In genomic region chr11:71891181-71891580, GRCm38 (mm10) we compare ENCODE assay signal across 28 mouse cellular contexts.
"Had no signal": no experiment of that assay in that cellular context is flagged by ENCODE, and none has a peak within 500 bp of the region (broad histone marks: within the 10 kb centered on the region; RNA-seq: fewer than 3 reads in every experiment).

No protein-coding gene starts in this region.

- H3K36me3 ChIP-seq: heart, embryonic 13.5 days; heart, embryonic 15.5 days; hindbrain, embryonic 10.5 days; hindbrain, embryonic 13.5 days; hindbrain, embryonic 15.5 days; intestine, embryonic 15.5 days; limb, embryonic 10.5 days; limb, embryonic 12.5 days; liver, embryonic 13.5 days; liver, embryonic 15.5 days had no signal

- H3K27me3 ChIP-seq: heart, embryonic 15.5 days; hindbrain, embryonic 15.5 days; intestine, embryonic 15.5 days; limb, embryonic 12.5 days; liver, embryonic 13.5 days; liver, embryonic 15.5 days had no signal

- ATAC-seq: inflammation-experienced regulatory T-cells, adult 6 months; intestine, embryonic 15.5 days; intestine, postnatal 0 days; liver, postnatal 0 days had no signal

- H3K4me2 ChIP-seq: heart, embryonic 11.5 days; heart, embryonic 13.5 days; heart, embryonic 15.5 days; hindbrain, embryonic 13.5 days; hindbrain, embryonic 15.5 days; intestine, embryonic 15.5 days; limb, embryonic 12.5 days; liver, embryonic 11.5 days; liver, embryonic 13.5 days; liver, embryonic 15.5 days had no signal

- H3K9ac ChIP-seq: heart, embryonic 13.5 days; heart, embryonic 15.5 days; hindbrain, embryonic 13.5 days; hindbrain, embryonic 15.5 days; intestine, embryonic 15.5 days; limb, embryonic 12.5 days; liver, embryonic 13.5 days; liver, embryonic 15.5 days; liver, postnatal 0 days had no signal

- H3K27ac ChIP-seq: gastrocnemius, adult 2 months; heart, adult 2 months; heart, embryonic 13.5 days; heart, embryonic 15.5 days; hindbrain, embryonic 13.5 days; hindbrain, embryonic 15.5 days; intestine, embryonic 15.5 days; layer of hippocampus, adult 2 months; limb, embryonic 10.5 days; limb, embryonic 12.5 days; liver, embryonic 13.5 days; liver, embryonic 15.5 days had no signal

- H3K4me3 ChIP-seq: gastrocnemius, adult 2 months; heart, adult 2 months; heart, embryonic 13.5 days; heart, embryonic 15.5 days; hindbrain, embryonic 10.5 days; hindbrain, embryonic 13.5 days; hindbrain, embryonic 15.5 days; intestine, embryonic 15.5 days; layer of hippocampus, adult 2 months; limb, embryonic 10.5 days; limb, embryonic 12.5 days; liver, embryonic 13.5 days; liver, embryonic 15.5 days had no signal

- H3K4me1 ChIP-seq: heart, embryonic 13.5 days; heart, embryonic 15.5 days; hindbrain, embryonic 15.5 days; intestine, embryonic 15.5 days; liver, embryonic 13.5 days; liver, embryonic 15.5 days had no signal

- H3K9me3 ChIP-seq: heart, embryonic 13.5 days; heart, embryonic 15.5 days; hindbrain, embryonic 10.5 days; hindbrain, embryonic 13.5 days; hindbrain, embryonic 15.5 days; intestine, embryonic 15.5 days; limb, embryonic 10.5 days; limb, embryonic 12.5 days; liver, embryonic 15.5 days had no signal

- DNase-seq: gastrocnemius, adult 2 months; gastrocnemius, postnatal 10 days; gastrocnemius, postnatal 25 days; heart, adult 2 months; heart, postnatal 4 days; kidney, adult 18-20 months; kidney, adult 8-10 months; kidney, postnatal 10 days; kidney, postnatal 25 days; kidney, postnatal 4 days; liver; liver, embryonic 13.5 days; liver, postnatal 0 days; lung, adult 2 months had no signal
